Mouse (Mus musculus) heart, adult 2 months (tissue): ENCODE measurements at regions not wholly inside any gene's neighbourhood (a gene's known extent, or its start where the extent isn't known, plus 50 kb on each side); places are given as distances from the start of the nearest gene placed in this dataset.

Experiments
- DNase-seq, 2 experiments: peaks; one replicate each; pipeline ENCODE4 v3.0.0; 2021
- H3K27ac ChIP-seq: fragments of 200-600 bp; 2 replicates; pipeline ENCODE4 v1.8.1; 2022
- H3K27me3 ChIP-seq: fragments of 200-500 bp; 2 replicates; pipeline ENCODE4 v1.6.1; 2012; ENCODE audit warnings: mild to moderate bottlenecking, low read length, inconsistent platforms, mixed read lengths; ENCODE audit not compliant: control insufficient read depth, insufficient read depth
- H3K36me3 ChIP-seq: fragments of 200-500 bp; 2 replicates; pipeline ENCODE4 v1.6.1; 2012; ENCODE audit warnings: low read length, inconsistent platforms; ENCODE audit not compliant: control insufficient read depth, insufficient read depth
- H3K4me1 ChIP-seq: fragments of 200-500 bp; 2 replicates; pipeline ENCODE4 v1.6.1; 2011; ENCODE audit warnings: low read length; ENCODE audit not compliant: control insufficient read depth, insufficient read depth
- H3K4me3 ChIP-seq: fragments of 200-600 bp; 2 replicates; pipeline ENCODE4 v1.8.1; 2022
- H3K79me2 ChIP-seq: fragments of 200-500 bp; replicated peaks from 2 replicates; pipeline ENCODE4 v1.6.1; 2012; ENCODE audit warnings: mild to moderate bottlenecking, inconsistent platforms, low read length, moderate library complexity, mixed read lengths; ENCODE audit not compliant: control insufficient read depth, insufficient read depth
- H3K9ac ChIP-seq: fragments of 200-500 bp; 2 replicates; pipeline ENCODE4 v1.6.1; 2012; ENCODE audit warnings: low read depth, mild to moderate bottlenecking, control low read depth, inconsistent platforms, low read length, mixed read lengths
- CTCF ChIP-seq: fragments of 200-600 bp; IDR thresholded peaks from 2 replicates; pipeline ENCODE4 v1.8.1; 2022; ENCODE audit warnings: antibody characterized with exemption, mild to moderate bottlenecking, moderate library complexity
- EP300 ChIP-seq: fragments of 200-500 bp; IDR thresholded peaks from 2 replicates; pipeline ENCODE4 v1.6.1; 2011; ENCODE audit warnings: low read depth, low read length, control low read depth; ENCODE audit not compliant: insufficient read depth
- POLR2A ChIP-seq: fragments of 200-500 bp; IDR thresholded peaks from 2 replicates; pipeline ENCODE4 v1.6.1; 2011; ENCODE audit warnings: mild to moderate bottlenecking, low read depth, low read length, control low read depth; ENCODE audit not compliant: insufficient read depth
- WGBS: fragments of 180-500 bp; shearing (Covaris S2); methylation state at CpG from one replicate; pipeline ENCODE4 v1.1.7; 2018; 5-methylcytosine and 5-hydroxymethylcytosine counted together
- intact Hi-C: fragments of 180-260 bp; cut with DNase I; formaldehyde crosslinking; loops from one replicate; pipeline ENCODE4 v1.15.1; 2025

- Histone ChIP-seq H3K36me3 (no peaks in the 10 kb centered on the region), H3K9ac (no peak overlapping the region), H3K79me2 (no peaks in the 10 kb centered on the region), H3K27me3 (peaks cover 1% of the 10 kb centered on the region; the same call in 1 of the 2 replicates), H3K4me3 (no peak overlapping the region), H3K27ac (no peak overlapping the region), H3K4me1 (no peaks in the 10 kb centered on the region)
- intact Hi-C loops: no loop called here
- no peak for DNase-seq
- TF ChIP-seq POLR2A: no peak
- TF ChIP-seq EP300: no peak
- 91% methylated on average over 12 of the region's 12 CpGs for WGBS
Measured at GRCm38 (mm10) chr9:72219892-72220291, 54.8 kb upstream of the Zfp280d start.

GRCm38 (mm10) chr9:72221333-72221732, 53.3 kb upstream of the Zfp280d start:
- Histone ChIP-seq H3K9ac (no peak overlapping the region), H3K4me3 (no peak overlapping the region), H3K27ac (no peak overlapping the region), H3K36me3 (no peaks in the 10 kb centered on the region), H3K4me1 (no peaks in the 10 kb centered on the region), H3K79me2 (no peaks in the 10 kb centered on the region), H3K27me3 (no peaks in the 10 kb centered on the region)
- intact Hi-C loops: no loop called here
- DNase-seq: no peak
- TF ChIP-seq POLR2A: no peak
- TF ChIP-seq EP300: no peak
- peak; percentile 30 for TF ChIP-seq CTCF
- 88% methylated on average over 5 of the region's 5 CpGs for WGBS
